Mouse (Mus musculus) ES-Bruce4 (cell line): Measurements from ENCODE around the gene Phgr1.

Source experiments
- CTCF ChIP-seq: IDR thresholded peaks from one replicate; pipeline ENCODE4 v1.8.1; 2011; ENCODE audit warnings: low read depth, low read length
- EP300 ChIP-seq: IDR thresholded peaks from 2 replicates; pipeline ENCODE4 v1.6.1; 2011; ENCODE audit warnings: low read depth, low read length; ENCODE audit not compliant: insufficient read depth
- POLR2A ChIP-seq: IDR thresholded peaks from one replicate; pipeline ENCODE4 v1.8.1; 2011; ENCODE audit warnings: low read length; ENCODE audit not compliant: insufficient read depth

GRCm38 (mm10) chr2:118751896-118752791 lies 20.4 kb upstream of the Phgr1 start:
- TF ChIP-seq CTCF (no peak), POLR2A (no peak), EP300 (no peak)
